Mouse (Mus musculus) midbrain, embryonic 15.5 days (tissue): Measurements from ENCODE around the gene Utp14b. TPM values are rescaled to one million over a fixed set of nuclear protein-coding genes. Genes with fewer than 3 reads are reported as not detected.

Source experiments
- ATAC-seq: fragments of 200-750 bp; cut with Nextera tagmentation; replicated peaks from 2 replicates; pipeline ENCODE4 v1.8.0; 2017; ENCODE audit warnings: moderate TSS enrichment
- H3K27ac ChIP-seq: fragments of 300-500 bp; sonication (generic); 2 replicates; pipeline ENCODE4 v1.5.1; 2015; ENCODE audit warnings: mild to moderate bottlenecking, inconsistent platforms
- H3K27me3 ChIP-seq: fragments of 300-500 bp; sonication (generic); replicated peaks from 2 replicates; pipeline ENCODE4 v1.6.1; 2015; ENCODE audit warnings: inconsistent platforms
- H3K36me3 ChIP-seq: fragments of 300-500 bp; sonication (generic); replicated peaks from 2 replicates; pipeline ENCODE4 v1.6.1; 2015; ENCODE audit warnings: inconsistent platforms
- H3K4me1 ChIP-seq: fragments of 300-500 bp; sonication (generic); 2 replicates; pipeline ENCODE4 v1.6.1; 2015; ENCODE audit warnings: inconsistent platforms
- H3K4me2 ChIP-seq: fragments of 300-500 bp; sonication (generic); 2 replicates; pipeline ENCODE4 v1.6.1; 2015; ENCODE audit warnings: inconsistent platforms, mild to moderate bottlenecking, moderate library complexity
- H3K4me3 ChIP-seq: fragments of 300-500 bp; sonication (generic); 2 replicates; pipeline ENCODE4 v1.5.1; 2015; ENCODE audit warnings: mild to moderate bottlenecking, inconsistent platforms
- H3K9ac ChIP-seq: fragments of 300-500 bp; sonication (generic); 2 replicates; pipeline ENCODE4 v1.6.1; 2015; ENCODE audit warnings: mild to moderate bottlenecking, inconsistent platforms
- H3K9me3 ChIP-seq: fragments of 300-500 bp; sonication (generic); 2 replicates; pipeline ENCODE4 v1.6.1; 2016; ENCODE audit warnings: inconsistent platforms
- WGBS: fragments of 180-500 bp; shearing (Covaris S2); methylation state at CpG from one replicate; pipeline ENCODE4 v1.1.7; 2015; ENCODE audit warnings: mixed read lengths; 5-methylcytosine and 5-hydroxymethylcytosine counted together
- polyA plus RNA-seq: library from polyadenylated mRNA; unstranded; fragments of >200 nt; fragmentation: Nextera tagmentation; extraction: Ambion mirVana; gene quantifications from 2 replicates; pipeline ENCODE4 v1.2.1, GENCODE M21; 2015

The Utp14b gene
- polyA plus RNA-seq, result 1.8 and 2.2 TPM in 2 replicates

DNA sequence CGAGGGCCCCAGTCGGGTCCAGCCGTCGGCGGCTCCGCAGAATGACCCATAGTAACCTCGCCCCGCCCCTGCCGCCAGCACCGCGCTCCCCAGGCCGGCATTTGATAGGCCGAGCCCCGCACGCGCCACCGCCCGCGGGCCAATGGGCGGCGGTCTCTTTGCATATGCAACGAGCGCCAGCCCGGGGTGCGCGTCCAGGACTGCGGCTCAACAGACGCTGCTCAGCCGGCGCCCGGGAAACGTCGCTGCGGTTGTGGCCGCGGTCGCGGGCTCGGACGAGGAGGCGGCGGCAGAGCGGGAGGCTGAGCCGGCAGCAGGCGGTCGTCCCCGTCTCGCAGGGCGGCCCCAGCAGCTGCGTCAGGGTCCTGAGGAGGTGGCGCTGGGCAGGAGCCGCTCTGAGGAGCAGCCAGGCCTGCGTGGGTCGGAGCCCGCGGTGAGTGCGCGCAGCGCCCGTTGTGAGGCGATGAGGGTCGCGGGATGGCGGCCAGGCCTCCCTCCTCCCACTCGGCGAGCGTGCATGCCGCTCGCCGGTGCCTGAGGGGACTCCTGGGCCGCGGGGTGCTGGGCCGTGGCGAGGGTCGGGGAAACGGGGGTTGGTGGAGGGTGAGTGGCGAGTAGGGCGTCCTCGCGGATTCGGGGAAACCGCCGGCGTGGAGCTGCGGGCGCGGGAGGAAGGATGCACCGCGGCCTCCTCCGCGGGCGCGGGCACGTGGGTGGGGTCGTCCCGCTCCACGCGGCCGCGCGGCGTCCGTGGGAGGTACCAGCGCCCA, at the start of gene Utp14b, which contains the start of gene Acsl3:
Gene Utp14b, plus strand, starts transcription at position 368 of the 770 bp plus-strand sequence.
Gene Acsl3, plus strand, starts transcription at position 155 of the 770 bp plus-strand sequence.
- Histone ChIP-seq H3K4me1 (peaks cover 33% of the 10 kb centered on the region), H3K36me3 (no peaks in the 10 kb centered on the region), H3K9ac (peak within 1 kb of the TSS; percentile 87), H3K27me3 (no peaks in the 10 kb centered on the region), H3K4me3 (peak within 1 kb of the TSS; percentile 65), H3K27ac (peak within 1 kb of the TSS; percentile 95), H3K9me3 (no peaks in the 10 kb centered on the region), H3K4me2 (peak within 1 kb of the TSS; percentile 67)
- WGBS, result under 1% methylated on average over 104 of the region's 104 CpGs
- peak; percentile 100 for ATAC-seq

DNA sequence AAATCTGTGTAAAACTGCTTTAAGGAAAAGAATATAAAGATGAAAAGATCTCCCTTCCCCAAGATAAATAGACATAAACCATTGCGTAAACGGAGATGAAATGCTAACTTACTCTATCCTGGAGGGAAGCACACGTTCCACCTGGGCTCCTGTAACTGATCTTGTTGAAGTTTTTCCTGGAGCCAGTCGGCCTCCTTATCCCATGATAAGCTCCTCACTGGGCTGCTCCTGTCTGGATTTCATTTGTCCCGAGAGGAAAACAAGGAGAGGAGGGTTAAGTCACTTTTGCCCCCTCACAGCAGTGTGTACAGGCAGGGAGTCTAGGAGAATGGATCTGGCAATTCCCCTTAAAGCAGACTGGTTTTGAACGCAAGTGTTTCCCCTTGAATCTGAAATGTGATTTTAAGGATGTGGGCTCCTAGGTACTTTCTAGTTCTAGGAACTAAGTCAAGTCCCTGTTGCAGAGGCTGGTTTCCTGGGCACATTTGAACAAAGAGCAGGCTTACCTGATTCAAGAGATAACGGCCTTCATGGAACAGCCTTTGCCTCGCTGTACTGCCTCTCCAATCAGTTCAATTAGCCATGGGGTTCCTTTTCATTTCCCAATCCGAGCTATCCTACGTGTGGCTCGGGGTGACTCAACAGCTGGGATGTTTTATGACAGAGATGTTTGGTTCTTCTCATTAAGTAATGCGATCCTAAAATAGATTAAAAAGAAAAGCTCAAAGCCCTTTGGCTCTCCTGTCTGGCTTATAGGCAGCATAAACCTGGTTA, 48.5 kb upstream of the Utp14b start:
- 39% methylated on average over 12 of the region's 12 CpGs for WGBS

DNA sequence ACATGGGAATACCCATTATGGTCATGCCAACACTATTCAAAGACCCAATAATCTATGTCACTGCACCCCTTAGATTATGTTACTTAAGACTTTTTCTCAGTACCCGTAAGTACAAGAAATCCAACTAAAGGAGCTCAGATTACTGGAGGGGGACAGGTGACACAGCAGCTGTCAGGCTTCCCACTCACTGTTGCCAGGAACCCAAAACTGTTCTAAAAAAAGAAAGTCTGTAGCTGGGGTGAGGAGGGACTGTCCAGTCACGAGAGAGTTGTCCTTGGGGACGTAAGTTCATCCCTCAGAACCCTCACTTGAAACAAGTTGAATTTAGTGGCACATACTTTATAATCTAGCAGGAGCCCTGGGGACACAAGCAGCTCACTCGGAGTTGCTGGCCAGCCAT, 46.8 kb upstream of the Utp14b start:
- 79% methylated on average over 4 of the region's 4 CpGs for WGBS

More for the DNA sequence above, 48.5 kb upstream of the Utp14b start:
- Histone ChIP-seq H3K36me3 (no peaks in the 10 kb centered on the region), H3K4me3 (no peak overlapping the region), H3K4me1 (no peaks in the 10 kb centered on the region), H3K27ac (no peak overlapping the region), H3K9me3 (no peaks in the 10 kb centered on the region), H3K9ac (no peak overlapping the region), H3K4me2 (no peak overlapping the region), H3K27me3 (no peaks in the 10 kb centered on the region)
- no peak for ATAC-seq

DNA sequence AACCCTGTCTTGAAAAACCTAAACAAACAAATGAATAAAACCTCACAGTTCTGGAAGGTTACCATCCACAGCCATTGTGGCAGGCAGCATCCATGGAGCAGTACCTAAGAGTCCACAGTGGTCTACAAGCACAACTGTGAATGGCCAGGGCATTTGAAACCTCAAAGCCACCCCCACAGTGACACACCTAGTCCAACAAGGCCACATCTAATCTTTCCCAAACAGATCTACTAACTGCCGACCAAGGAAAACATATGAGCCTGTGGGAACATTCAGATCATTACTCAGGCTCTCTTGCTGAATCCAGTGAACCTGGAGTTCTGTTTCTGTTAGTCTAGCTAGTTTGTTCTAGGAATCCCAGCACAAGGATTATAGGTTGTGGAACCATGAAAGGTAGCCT, 44.9 kb upstream of the Utp14b start:
- no peaks in the 10 kb centered on the region for H3K36me3 ChIP-seq
- H3K4me2 ChIP-seq, result no peak overlapping the region
- no peak overlapping the region for H3K27ac ChIP-seq
- no peak overlapping the region for H3K4me3 ChIP-seq
- no peak overlapping the region for H3K9ac ChIP-seq
- H3K27me3 ChIP-seq, result no peaks in the 10 kb centered on the region
- ATAC-seq, result no peak
- no peaks in the 10 kb centered on the region for H3K9me3 ChIP-seq
- 87% methylated on average over 1 of the region's 1 CpGs for WGBS
- no peaks in the 10 kb centered on the region for H3K4me1 ChIP-seq

More for the DNA sequence above, 46.8 kb upstream of the Utp14b start:
- Histone ChIP-seq H3K4me3 (no peak overlapping the region), H3K4me1 (no peaks in the 10 kb centered on the region), H3K27me3 (no peaks in the 10 kb centered on the region), H3K9me3 (no peaks in the 10 kb centered on the region), H3K4me2 (no peak overlapping the region), H3K9ac (no peak overlapping the region), H3K36me3 (no peaks in the 10 kb centered on the region), H3K27ac (no peak overlapping the region)
- no peak for ATAC-seq

DNA sequence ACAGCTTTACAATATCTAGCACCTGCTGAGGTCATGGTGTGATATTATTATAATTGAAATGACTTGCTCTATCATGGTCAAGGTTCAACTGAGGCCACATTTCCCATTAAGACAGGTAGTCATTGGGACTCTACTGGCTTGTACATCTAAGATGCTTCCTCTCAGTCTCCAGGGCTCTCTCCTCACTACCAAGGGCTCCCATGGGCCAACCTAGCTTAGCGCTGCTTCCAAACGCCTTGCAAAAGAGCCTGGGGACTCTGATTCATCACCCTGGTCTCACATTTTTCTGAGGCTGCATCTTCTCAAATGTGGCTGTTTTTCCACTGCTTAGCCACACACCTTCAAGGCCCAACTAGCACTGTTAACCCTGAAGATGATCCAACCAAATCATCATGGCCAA, 33.5 kb upstream of the Utp14b start:
- no peaks in the 10 kb centered on the region for H3K9me3 ChIP-seq
- H3K9ac ChIP-seq, result no peak overlapping the region
- no peak overlapping the region for H3K4me3 ChIP-seq
- H3K27me3 ChIP-seq, result no peaks in the 10 kb centered on the region
- H3K27ac ChIP-seq, result no peak overlapping the region
- ATAC-seq, result no peak
- H3K4me2 ChIP-seq, result no peak overlapping the region
- 89% methylated on average over 2 of the region's 2 CpGs for WGBS
- no peaks in the 10 kb centered on the region for H3K36me3 ChIP-seq
- no peaks in the 10 kb centered on the region for H3K4me1 ChIP-seq

DNA sequence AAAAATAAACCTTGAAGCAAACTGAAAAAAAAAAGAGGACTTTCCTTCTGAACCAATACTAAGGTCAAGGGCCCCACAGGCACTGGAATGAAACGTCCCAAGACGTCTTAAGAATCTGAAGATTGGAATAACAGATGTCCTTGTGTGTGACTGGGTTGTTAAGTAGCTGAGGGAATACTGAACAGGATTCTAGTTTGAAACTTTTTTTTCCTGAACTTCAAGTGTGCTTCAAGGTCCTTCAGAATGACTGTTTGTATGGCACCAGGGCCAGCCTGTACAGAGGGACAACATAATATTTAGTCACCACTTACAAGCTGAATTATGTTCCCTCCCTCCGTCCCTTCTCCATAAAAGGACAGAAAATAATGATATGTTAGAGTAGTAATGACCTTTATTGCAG, 23.4 kb upstream of the Utp14b start:
- no peak for ATAC-seq
- no peak overlapping the region for H3K4me2 ChIP-seq

DNA sequence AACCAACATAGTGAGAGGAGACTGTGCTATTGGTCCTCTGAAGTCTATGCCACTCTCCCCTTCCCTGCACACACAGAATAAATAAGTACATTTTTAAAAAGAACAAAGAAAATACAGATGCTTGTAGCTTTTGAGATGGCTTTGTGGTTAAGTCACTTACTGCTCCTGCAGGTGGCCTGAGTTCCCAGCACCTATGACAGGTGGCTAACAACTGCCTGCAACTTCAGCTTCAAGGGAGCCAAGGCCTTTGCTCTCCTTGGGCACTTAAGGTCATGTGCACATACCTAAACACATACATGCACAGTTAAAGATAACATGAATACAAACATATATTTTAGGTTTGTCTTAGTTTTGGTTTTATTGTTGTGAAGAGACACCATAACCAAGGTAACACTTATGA, 17.0 kb upstream of the Utp14b start:
- H3K27me3 ChIP-seq, result no peaks in the 10 kb centered on the region
- no peak overlapping the region for H3K27ac ChIP-seq
- H3K9me3 ChIP-seq, result no peaks in the 10 kb centered on the region
- no peak overlapping the region for H3K9ac ChIP-seq
- H3K4me2 ChIP-seq, result no peak overlapping the region
- H3K36me3 ChIP-seq, result no peaks in the 10 kb centered on the region
- ATAC-seq, result no peak
- no peak overlapping the region for H3K4me3 ChIP-seq
- H3K4me1 ChIP-seq, result no peaks in the 10 kb centered on the region

More for the DNA sequence above, 23.4 kb upstream of the Utp14b start:
- no peaks in the 10 kb centered on the region for H3K4me1 ChIP-seq
- no peak overlapping the region for H3K4me3 ChIP-seq
- H3K9me3 ChIP-seq, result no peaks in the 10 kb centered on the region
- 63% methylated on average over 3 of the region's 3 CpGs for WGBS
- no peak overlapping the region for H3K9ac ChIP-seq
- no peak overlapping the region for H3K27ac ChIP-seq
- H3K27me3 ChIP-seq, result no peaks in the 10 kb centered on the region
- H3K36me3 ChIP-seq, result no peaks in the 10 kb centered on the region

DNA sequence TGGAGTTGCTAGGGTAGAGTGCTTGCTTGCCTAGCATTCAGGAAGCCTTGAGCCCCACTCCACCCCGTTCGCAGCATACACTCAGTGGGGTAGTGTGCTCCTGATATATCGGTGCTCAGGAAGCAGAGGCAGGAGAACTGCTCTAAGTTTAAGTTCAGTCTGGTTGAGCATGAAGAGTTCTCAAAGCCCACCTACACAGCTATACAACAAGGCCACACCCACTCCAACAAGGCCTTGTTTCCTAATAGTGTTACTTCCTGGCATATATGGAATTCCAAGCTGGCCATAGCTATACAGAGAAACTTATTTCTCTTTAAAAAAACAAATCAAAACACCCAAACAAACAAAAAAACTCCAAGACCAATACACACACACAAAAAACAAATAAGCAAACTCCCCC, 16.0 kb upstream of the Utp14b start:
- no peaks in the 10 kb centered on the region for H3K36me3 ChIP-seq
- 95% methylated on average over 3 of the region's 3 CpGs for WGBS
- no peak overlapping the region for H3K27ac ChIP-seq
- no peaks in the 10 kb centered on the region for H3K27me3 ChIP-seq
- no peaks in the 10 kb centered on the region for H3K4me1 ChIP-seq
- ATAC-seq, result no peak
- H3K9me3 ChIP-seq, result no peaks in the 10 kb centered on the region
- no peak overlapping the region for H3K4me3 ChIP-seq
- H3K4me2 ChIP-seq, result no peak overlapping the region
- H3K9ac ChIP-seq, result no peak overlapping the region

DNA sequence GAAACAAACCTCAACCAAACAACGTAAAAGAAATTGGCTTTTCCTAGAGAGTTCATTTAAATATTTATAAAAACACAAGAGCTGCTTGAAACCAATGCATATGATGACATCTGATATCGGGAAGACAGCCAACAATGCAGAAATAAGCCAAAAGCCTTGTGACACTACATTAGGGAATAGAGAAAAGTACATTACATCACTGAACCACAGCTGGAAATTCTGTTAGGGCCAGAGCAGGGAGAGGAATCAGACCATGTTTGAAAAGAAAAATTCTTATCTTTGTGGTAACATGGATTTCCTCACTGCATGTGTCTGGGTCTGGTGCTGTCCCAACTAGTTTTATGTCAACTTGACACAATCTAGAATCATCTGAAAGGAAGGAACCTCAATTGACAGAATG, 15.6 kb upstream of the Utp14b start:
- Histone ChIP-seq H3K4me3 (no peak overlapping the region), H3K4me2 (no peak overlapping the region), H3K9me3 (no peaks in the 10 kb centered on the region), H3K27ac (no peak overlapping the region), H3K9ac (no peak overlapping the region), H3K27me3 (no peaks in the 10 kb centered on the region), H3K4me1 (no peaks in the 10 kb centered on the region), H3K36me3 (no peaks in the 10 kb centered on the region)
- WGBS, result 82% methylated on average over 2 of the region's 2 CpGs
- no peak for ATAC-seq

DNA sequence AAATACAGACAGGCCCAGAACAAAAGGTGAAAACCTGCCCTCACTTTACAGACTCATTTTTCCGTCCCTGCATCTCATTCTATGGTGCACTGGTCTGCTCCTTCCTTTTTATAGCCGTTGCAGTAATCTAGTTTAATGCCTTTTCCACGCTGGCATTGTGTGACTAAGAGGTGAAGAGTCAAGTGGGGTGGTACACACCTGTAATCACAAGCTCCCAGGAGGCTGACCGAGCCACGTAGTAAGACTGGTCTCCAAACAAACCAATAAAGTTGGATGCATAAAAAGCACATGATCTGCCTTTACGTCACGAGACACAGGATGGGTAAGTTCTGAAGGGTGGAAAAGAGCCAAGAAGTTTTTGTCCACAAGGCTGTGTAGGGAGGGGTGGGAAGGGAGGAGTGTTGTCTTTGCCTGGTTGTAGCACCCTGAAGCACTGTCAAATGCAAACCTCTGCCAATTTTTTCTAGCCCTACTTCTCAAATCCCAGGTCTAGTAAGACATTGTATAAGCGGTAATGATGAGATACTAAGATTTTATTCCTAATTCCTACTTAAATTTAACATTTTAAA, 10.4 kb upstream of the Utp14b start:
- no peaks in the 10 kb centered on the region; the same call in 1 of the 2 replicates for H3K4me1 ChIP-seq
- no peak overlapping the region for H3K4me3 ChIP-seq
- no peak overlapping the region for H3K4me2 ChIP-seq
- no peak overlapping the region for H3K9ac ChIP-seq
- no peaks in the 10 kb centered on the region for H3K27me3 ChIP-seq
- H3K9me3 ChIP-seq, result no peaks in the 10 kb centered on the region
- H3K27ac ChIP-seq, result no peak overlapping the region
- H3K36me3 ChIP-seq, result no peaks in the 10 kb centered on the region
- WGBS, result 59% methylated on average over 8 of the region's 8 CpGs
- ATAC-seq, result no peak

DNA sequence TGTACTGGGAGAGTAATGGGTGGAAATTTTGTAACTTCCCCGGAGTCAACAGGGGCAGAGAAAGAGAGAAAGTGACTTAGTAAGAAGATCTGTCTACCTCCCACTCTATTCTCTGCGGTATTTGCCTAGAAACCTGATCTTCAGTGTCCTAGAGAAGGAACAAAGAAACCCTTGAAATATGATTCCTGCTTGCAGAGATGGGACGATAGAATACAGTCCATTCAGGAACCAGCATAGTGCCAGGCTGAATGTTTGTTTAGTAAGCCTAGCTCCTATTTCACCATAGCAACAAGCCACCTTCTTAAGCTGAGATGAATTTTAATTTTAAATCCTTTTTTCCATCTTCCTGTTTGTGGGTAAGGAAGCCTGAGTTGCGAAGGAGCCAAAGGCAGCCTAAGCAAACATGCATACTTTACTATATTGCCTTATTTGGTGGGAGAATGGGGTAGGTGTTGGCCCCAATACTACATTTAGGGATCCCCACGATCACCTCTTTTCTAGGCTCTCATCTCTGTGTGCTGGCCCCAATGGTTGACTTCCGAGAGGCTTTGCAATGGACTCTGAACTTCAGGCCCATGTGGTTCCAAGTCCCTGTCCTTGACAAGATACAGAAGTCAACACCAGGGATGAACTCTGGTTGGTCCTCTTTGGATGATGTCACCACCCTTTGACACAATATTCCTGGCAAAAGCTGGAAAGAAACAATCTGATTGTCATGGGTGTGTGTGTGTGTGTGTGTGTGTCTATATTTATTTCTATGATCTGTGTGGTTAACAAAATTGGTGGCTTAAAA, 8.4 kb upstream of the Utp14b start:
- Histone ChIP-seq H3K27me3 (no peaks in the 10 kb centered on the region), H3K36me3 (no peaks in the 10 kb centered on the region), H3K4me1 (no peaks in the 10 kb centered on the region; the same call in 1 of the 2 replicates), H3K27ac (no peak overlapping the region), H3K4me3 (no peak overlapping the region), H3K4me2 (no peak overlapping the region), H3K9me3 (no peaks in the 10 kb centered on the region), H3K9ac (no peak overlapping the region)
- peak; percentile 52; the same call in 1 of the 2 replicates for ATAC-seq
- WGBS, result 42% methylated on average over 6 of the region's 6 CpGs

DNA sequence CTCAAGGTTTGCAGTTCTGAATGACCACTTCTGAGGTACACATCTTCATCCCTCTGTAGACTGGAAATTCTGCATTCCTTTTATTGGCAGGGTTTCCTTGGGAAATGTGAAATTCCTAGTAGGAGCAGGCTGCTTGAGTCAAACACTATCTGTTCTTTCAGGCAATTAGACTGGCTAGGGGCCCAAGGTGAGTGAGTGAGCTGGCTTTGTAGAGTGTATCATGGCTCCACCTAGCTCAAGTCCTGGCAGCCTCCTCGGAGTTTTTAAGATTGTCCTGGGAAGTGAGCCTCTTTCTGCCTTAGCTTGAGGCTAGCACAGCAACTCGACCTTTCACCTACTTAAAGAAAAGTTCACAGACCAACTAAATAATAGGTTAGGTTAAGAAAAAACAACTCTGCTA, 1.4 kb upstream of the Utp14b start:
- H3K4me1 ChIP-seq, result peaks cover 32% of the 10 kb centered on the region
- H3K9me3 ChIP-seq, result no peaks in the 10 kb centered on the region
- no peak overlapping the region for H3K27ac ChIP-seq
- H3K4me2 ChIP-seq, result no peak overlapping the region; the same call in 1 of the 2 replicates
- 19% methylated on average over 2 of the region's 2 CpGs for WGBS
- H3K9ac ChIP-seq, result no peak overlapping the region
- no peaks in the 10 kb centered on the region for H3K36me3 ChIP-seq
- H3K27me3 ChIP-seq, result no peaks in the 10 kb centered on the region
- H3K4me3 ChIP-seq, result no peak overlapping the region
- ATAC-seq, result no peak
